Mouse (Mus musculus) 416B (cell line): ENCODE results near the gene Icam5.
"Not testable (repeated sequence)": the region's sequence is repeated elsewhere in the genome, so short reads cannot be mapped to it uniquely, and the experiment has no call there.

Experiments used
- DNase-seq: peaks from one replicate; pipeline ENCODE4 v3.0.0; 2011; ENCODE audit warnings: low read depth

The Icam5 gene

GRCm38 (mm10) chr9:21036161-21036560 is 4.3 kb downstream of the Icam5 start:
- no peak for DNase-seq

- no peak for DNase-seq
These were observed 4.8 kb downstream of the Icam5 start for GRCm38 (mm10) chr9:21036666-21037065.

GRCm38 (mm10) chr9:21037481-21037891 is 5.6 kb downstream of the Icam5 start:
- DNase-seq: no peak

- DNase-seq: peak; percentile 19
These were observed 7.9 kb downstream of the Icam5 start for GRCm38 (mm10) chr9:21039779-21040178.

GRCm38 (mm10) chr9:21041308-21041707 is 9.4 kb downstream of the Icam5 start:
- DNase-seq: peak; percentile 74

GRCm38 (mm10) chr9:21043563-21043962 is 11.7 kb downstream of the Icam5 start:
- no peak for DNase-seq

GRCm38 (mm10) chr9:21044785-21045184 is 12.9 kb downstream of the Icam5 start:
- DNase-seq: not testable (repeated sequence)

GRCm38 (mm10) chr9:21045235-21045634 is 13.4 kb downstream of the Icam5 start:
- no peak for DNase-seq

GRCm38 (mm10) chr9:21051578-21051977 is 19.7 kb downstream of the Icam5 start:
- DNase-seq: no peak

- no peak for DNase-seq
These were observed 31.1 kb downstream of the Icam5 start for GRCm38 (mm10) chr9:21062928-21063327.

- DNase-seq: no peak
These were observed 35.3 kb downstream of the Icam5 start, which contains the start of gene Zglp1 for GRCm38 (mm10) chr9:21067006-21067684. Gene Zglp1, minus strand, starts transcription at chr9:21067093.

GRCm38 (mm10) chr9:21072641-21073040 is 40.8 kb downstream of the Icam5 start:
- peak; percentile 44 for DNase-seq

- DNase-seq: peak; percentile 94
These were observed 41.4 kb downstream of the Icam5 start, which contains the start of the genes Gm49373 and Fdx1l for GRCm38 (mm10) chr9:21073044-21073840. Gene Gm49373, minus strand, starts transcription at chr9:21073096. Gene Fdx1l, minus strand, starts transcription at chr9:21073614.

- DNase-seq: no peak
These were observed 42.3 kb downstream of the Icam5 start for GRCm38 (mm10) chr9:21074173-21074572.

GRCm38 (mm10) chr9:21075625-21076024 is 43.8 kb downstream of the Icam5 start:
- DNase-seq: no peak

GRCm38 (mm10) chr9:21081127-21081526 is 49.3 kb downstream of the Icam5 start:
- no peak for DNase-seq

GRCm38 (mm10) chr9:21083324-21083723 is 51.5 kb downstream of the Icam5 start:
- no peak for DNase-seq
